Mouse (Mus musculus) embryonic facial prominence, embryonic 15.5 days (tissue): ENCODE data around the gene Hmgcl. TPM values are rescaled to one million over a fixed set of nuclear protein-coding genes. Genes with fewer than 3 reads are reported as not detected.
"Not testable (repeated sequence)": the region's sequence is repeated elsewhere in the genome, so short reads cannot be mapped to it uniquely, and the experiment has no call there.

Experiments
- ATAC-seq: fragments of 200-750 bp; cut with Nextera tagmentation; 2 replicates; pipeline ENCODE4 v1.8.0; 2017; ENCODE audit warnings: low read depth, moderate TSS enrichment; ENCODE audit not compliant: insufficient number of reproducible peaks, low FRiP score, low TSS enrichment
- H3K27ac ChIP-seq: fragments of 300-500 bp; sonication (generic); replicated peaks from 2 replicates; pipeline ENCODE4 v1.5.1; 2015; ENCODE audit warnings: mild to moderate bottlenecking, inconsistent platforms
- H3K27me3 ChIP-seq: fragments of 300-500 bp; sonication (generic); 2 replicates; pipeline ENCODE4 v1.6.1; 2015; ENCODE audit warnings: inconsistent platforms
- H3K36me3 ChIP-seq: fragments of 300-500 bp; sonication (generic); 2 replicates; pipeline ENCODE4 v1.6.1; 2015; ENCODE audit warnings: mild to moderate bottlenecking, inconsistent platforms
- H3K4me1 ChIP-seq: fragments of 300-500 bp; sonication (generic); 2 replicates; pipeline ENCODE4 v1.6.1; 2015; ENCODE audit warnings: inconsistent platforms
- H3K4me2 ChIP-seq: fragments of 300-500 bp; sonication (generic); replicated peaks from 2 replicates; pipeline ENCODE4 v1.6.1; 2015; ENCODE audit warnings: mild to moderate bottlenecking, inconsistent platforms
- H3K4me3 ChIP-seq: fragments of 300-500 bp; sonication (generic); replicated peaks from 2 replicates; pipeline ENCODE4 v1.5.1; 2015; ENCODE audit warnings: mild to moderate bottlenecking, inconsistent platforms
- H3K9ac ChIP-seq: fragments of 300-500 bp; sonication (generic); 2 replicates; pipeline ENCODE4 v1.6.1; 2015; ENCODE audit warnings: inconsistent platforms
- H3K9me3 ChIP-seq: fragments of 300-500 bp; sonication (generic); replicated peaks from 2 replicates; pipeline ENCODE4 v1.6.1; 2016; ENCODE audit warnings: inconsistent platforms
- WGBS: fragments of 180-500 bp; shearing (Covaris S2); methylation state at CpG from one replicate; pipeline ENCODE4 v1.1.7; 2015; 5-methylcytosine and 5-hydroxymethylcytosine counted together
- polyA plus RNA-seq: library from polyadenylated mRNA; unstranded; fragments of >200 nt; fragmentation: Nextera tagmentation; extraction: Ambion mirVana; gene quantifications from 2 replicates; pipeline ENCODE4 v1.2.1, GENCODE M21; 2015

Gene Hmgcl
- polyA plus RNA-seq, 1 experiment from 2014 or later, result 78.2 TPM

DNA sequence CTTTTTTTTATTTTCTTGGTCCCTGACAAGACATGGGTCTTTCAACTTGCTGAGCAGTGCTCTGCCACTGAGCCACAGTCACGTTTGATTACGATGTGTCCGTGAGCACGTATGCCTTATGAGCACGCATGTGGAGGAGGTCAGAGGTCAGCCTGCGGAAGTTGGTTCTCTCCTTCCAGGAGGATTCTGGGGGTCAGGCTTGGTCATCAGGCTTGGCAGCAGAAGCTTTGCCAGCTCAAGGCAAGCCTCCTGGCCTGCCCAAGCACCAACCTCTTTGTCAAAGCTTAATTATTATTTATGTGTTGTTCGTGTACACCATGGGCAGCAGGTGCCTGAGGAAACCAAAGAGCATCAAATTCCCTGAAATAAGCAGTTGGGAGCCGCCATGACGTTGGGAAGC lies 17.9 kb upstream of the Hmgcl start:
- Histone ChIP-seq H3K27ac (no peak overlapping the region), H3K4me3 (no peak overlapping the region), H3K4me2 (no peak overlapping the region), H3K36me3 (peaks cover 46% of the 10 kb centered on the region), H3K4me1 (no peaks in the 10 kb centered on the region), H3K27me3 (no peaks in the 10 kb centered on the region), H3K9me3 (no peaks in the 10 kb centered on the region), H3K9ac (no peak overlapping the region)
- 77% methylated on average over 9 of the region's 9 CpGs for WGBS
- ATAC-seq, result no peak

DNA sequence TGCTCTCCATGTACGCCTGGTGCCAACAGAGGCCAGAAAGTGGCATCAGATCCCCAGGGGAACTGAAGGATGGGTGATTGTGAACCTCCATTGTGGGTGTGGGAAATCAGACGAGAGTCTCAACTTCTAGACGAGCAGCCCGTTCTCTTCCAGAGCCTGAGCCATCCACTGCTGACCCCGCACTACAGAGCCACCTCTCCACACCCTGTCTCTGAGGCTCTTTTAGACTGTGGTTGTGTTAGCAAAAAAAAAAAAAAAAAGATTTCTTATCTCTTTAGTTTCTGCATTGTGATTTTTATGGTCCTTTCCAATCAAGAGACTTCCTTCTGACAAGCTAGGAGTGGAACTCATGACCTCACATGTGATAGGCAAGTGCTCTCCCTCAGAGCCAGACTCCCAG lies 16.8 kb upstream of the Hmgcl start:
- H3K4me3 ChIP-seq, result no peak overlapping the region
- WGBS, result 91% methylated on average over 5 of the region's 5 CpGs
- H3K36me3 ChIP-seq, result peaks cover 51% of the 10 kb centered on the region
- H3K9me3 ChIP-seq, result no peaks in the 10 kb centered on the region
- no peaks in the 10 kb centered on the region for H3K4me1 ChIP-seq
- H3K27me3 ChIP-seq, result no peaks in the 10 kb centered on the region
- H3K9ac ChIP-seq, result no peak overlapping the region
- no peak overlapping the region for H3K4me2 ChIP-seq
- H3K27ac ChIP-seq, result no peak overlapping the region
- ATAC-seq, result no peak

DNA sequence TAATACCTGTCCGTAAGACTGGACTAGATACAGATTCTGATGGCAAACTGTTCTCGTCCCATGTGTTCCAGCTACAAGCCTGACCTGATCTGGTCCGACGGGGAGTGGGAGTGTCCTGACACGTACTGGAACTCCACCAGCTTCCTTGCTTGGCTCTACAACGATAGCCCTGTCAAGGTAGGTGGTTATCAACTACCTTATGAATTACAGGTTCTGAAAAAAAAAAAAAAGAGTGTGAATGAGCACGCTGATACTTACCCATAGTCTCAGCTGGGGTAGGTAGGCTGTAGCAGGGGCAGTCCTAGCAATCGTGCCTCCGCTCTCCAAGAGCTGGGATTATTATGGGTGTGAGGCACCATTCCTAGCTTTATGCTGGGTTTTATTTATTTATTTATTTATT lies 16.4 kb upstream of the Hmgcl start:
- peaks cover 55% of the 10 kb centered on the region for H3K36me3 ChIP-seq
- H3K4me1 ChIP-seq, result no peaks in the 10 kb centered on the region
- H3K4me3 ChIP-seq, result no peak overlapping the region
- no peak overlapping the region for H3K27ac ChIP-seq
- H3K27me3 ChIP-seq, result no peaks in the 10 kb centered on the region
- no peak overlapping the region for H3K9ac ChIP-seq
- no peak for ATAC-seq
- 87% methylated on average over 9 of the region's 9 CpGs for WGBS
- H3K9me3 ChIP-seq, result no peaks in the 10 kb centered on the region
- H3K4me2 ChIP-seq, result no peak overlapping the region

DNA sequence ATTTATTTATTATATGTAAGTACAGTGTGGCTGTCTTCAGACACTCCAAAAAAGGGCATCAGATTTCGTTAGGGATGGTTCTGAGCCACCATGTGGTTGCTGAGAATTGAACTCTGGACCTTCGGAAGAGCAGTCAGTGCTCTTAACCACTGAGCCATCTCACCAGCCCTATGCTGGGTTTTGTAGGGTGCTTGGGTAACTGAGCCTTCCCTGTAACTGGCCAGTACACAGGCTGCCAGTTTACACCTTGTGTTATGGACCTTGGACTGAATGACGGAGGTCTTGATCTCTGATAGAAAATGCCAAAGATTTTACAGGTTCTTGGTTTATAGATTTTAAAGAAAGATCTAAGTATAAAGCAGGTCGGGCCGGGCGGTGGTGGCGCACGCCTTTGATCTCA lies 16.0 kb upstream of the Hmgcl start:
- no peak overlapping the region for H3K9ac ChIP-seq
- no peak overlapping the region for H3K4me2 ChIP-seq
- H3K36me3 ChIP-seq, result peaks cover 59% of the 10 kb centered on the region
- WGBS, result 93% methylated on average over 8 of the region's 8 CpGs
- no peak overlapping the region for H3K4me3 ChIP-seq
- H3K9me3 ChIP-seq, result no peaks in the 10 kb centered on the region
- no peak for ATAC-seq
- H3K4me1 ChIP-seq, result no peaks in the 10 kb centered on the region
- H3K27ac ChIP-seq, result no peak overlapping the region
- no peaks in the 10 kb centered on the region for H3K27me3 ChIP-seq

DNA sequence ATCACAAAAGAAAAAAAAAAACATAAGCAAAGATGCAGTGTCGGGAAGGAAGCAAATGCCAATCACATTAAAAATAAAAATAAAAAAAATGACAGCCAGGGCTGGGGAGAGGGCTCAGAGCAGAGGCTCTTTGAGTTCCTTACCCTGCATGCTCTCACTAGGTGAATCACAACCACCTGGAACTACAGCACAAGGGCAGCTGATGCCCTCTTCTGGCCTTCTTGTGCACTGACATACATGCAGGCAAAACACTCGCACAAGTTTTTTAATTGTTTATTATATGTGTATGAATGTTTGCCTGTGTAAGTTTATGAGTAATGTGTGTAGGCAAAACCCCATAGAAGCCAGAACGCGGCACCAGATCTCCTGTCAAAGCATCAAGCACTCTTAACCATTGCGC lies 14.4 kb upstream of the Hmgcl start:
- no peak overlapping the region for H3K27ac ChIP-seq
- H3K36me3 ChIP-seq, result peaks cover 51% of the 10 kb centered on the region
- no peaks in the 10 kb centered on the region for H3K9me3 ChIP-seq
- no peak overlapping the region for H3K4me3 ChIP-seq
- no peak overlapping the region for H3K9ac ChIP-seq
- ATAC-seq, result no peak
- no peaks in the 10 kb centered on the region for H3K27me3 ChIP-seq
- WGBS, result 62% methylated on average over 5 of the region's 5 CpGs
- no peaks in the 10 kb centered on the region for H3K4me1 ChIP-seq
- no peak overlapping the region for H3K4me2 ChIP-seq

DNA sequence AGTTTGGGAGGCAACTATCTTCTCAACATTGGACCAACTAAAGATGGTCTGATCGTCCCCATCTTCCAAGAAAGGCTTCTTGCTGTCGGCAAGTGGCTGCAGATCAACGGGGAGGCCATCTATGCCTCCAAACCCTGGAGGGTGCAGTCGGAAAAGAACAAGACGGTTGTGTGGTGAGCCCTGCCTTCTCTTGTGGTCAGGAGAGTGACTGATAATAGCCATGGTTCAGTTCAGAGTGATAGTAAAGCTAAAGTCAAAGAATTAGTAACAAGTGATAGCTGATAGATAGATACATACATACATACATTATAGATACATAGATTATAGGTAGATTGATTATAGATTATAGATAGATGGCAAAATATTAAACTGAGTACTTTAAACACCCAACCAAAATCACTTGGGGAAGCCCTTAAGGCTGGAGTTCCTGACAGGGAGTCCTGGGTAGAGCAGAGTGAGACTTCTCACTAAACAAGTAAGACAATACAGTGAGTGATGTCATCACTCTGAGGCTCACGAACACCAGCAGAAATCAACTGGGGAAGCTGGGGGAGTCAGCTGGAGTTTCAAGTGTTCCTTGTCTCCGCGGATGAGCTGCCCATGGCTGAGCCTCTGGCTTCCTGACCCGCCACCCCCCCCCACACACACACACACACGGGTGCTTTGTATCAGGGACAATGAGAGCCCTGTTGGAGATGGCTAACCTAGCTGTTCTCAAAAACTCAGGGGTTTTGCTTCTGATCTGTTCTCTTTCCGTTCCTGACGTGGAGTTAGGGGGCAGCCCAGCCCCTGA lies 11.3 kb upstream of the Hmgcl start:
- H3K4me3 ChIP-seq, result no peak overlapping the region
- peaks cover 63% of the 10 kb centered on the region for H3K36me3 ChIP-seq
- H3K4me2 ChIP-seq, result no peak overlapping the region
- H3K4me1 ChIP-seq, result no peaks in the 10 kb centered on the region
- H3K27me3 ChIP-seq, result no peaks in the 10 kb centered on the region
- H3K27ac ChIP-seq, result no peak overlapping the region
- no peak overlapping the region for H3K9ac ChIP-seq
- ATAC-seq, result peak; percentile 29; the same call in 1 of the 2 replicates
- 50% methylated on average over 12 of the region's 12 CpGs for WGBS
- H3K9me3 ChIP-seq, result no peaks in the 10 kb centered on the region

DNA sequence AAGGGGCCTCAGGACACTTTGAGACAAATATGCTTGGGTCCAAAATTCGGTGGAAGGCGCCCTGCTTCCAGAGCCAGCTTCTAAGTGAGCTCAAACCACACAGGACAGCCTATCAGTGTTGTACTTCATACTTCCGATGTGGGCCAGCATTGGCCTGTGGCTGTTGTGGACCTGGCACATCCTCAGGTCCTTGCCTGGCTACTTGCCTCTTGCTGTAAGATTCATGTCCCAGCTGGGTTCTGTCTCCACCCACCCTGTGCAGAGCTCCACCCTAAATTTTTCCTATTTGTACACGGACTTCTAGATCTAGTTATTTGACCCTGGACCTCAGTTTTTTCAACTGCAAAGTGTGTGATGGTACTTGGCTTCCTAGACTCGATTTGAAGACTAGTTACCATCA lies 10.7 kb upstream of the Hmgcl start:
- H3K36me3 ChIP-seq, result peaks cover 61% of the 10 kb centered on the region
- H3K9me3 ChIP-seq, result no peaks in the 10 kb centered on the region
- no peak overlapping the region for H3K4me3 ChIP-seq
- no peak for ATAC-seq
- no peak overlapping the region for H3K27ac ChIP-seq
- H3K9ac ChIP-seq, result no peak overlapping the region
- H3K4me1 ChIP-seq, result no peaks in the 10 kb centered on the region
- WGBS, result 49% methylated on average over 5 of the region's 5 CpGs
- no peak overlapping the region for H3K4me2 ChIP-seq
- no peaks in the 10 kb centered on the region for H3K27me3 ChIP-seq

DNA sequence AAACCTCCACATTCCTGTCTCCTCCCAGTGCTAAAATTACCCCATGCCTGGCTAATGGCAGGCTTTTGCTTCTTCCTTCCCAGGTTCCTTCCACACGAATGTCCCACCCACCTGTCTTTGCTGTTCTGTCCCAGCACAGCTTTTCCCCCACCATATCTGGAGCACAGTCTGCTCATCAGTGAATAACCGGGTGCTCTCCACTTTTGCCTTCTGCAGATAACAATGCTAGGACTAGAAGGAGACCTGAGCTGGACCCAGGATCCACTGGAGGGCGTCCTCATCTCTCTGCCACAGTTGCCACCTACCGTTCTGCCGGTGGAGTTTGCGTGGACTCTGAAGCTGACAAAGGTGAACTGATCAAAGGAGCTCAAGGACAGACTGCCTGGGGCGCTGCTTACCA lies 7.4 kb upstream of the Hmgcl start:
- Histone ChIP-seq H3K27me3 (no peaks in the 10 kb centered on the region), H3K4me1 (no peaks in the 10 kb centered on the region), H3K4me3 (no peak overlapping the region), H3K27ac (no peak overlapping the region), H3K9me3 (no peaks in the 10 kb centered on the region), H3K36me3 (peaks cover 39% of the 10 kb centered on the region), H3K4me2 (no peak overlapping the region), H3K9ac (no peak overlapping the region)
- ATAC-seq, result no peak
- 77% methylated on average over 7 of the region's 7 CpGs for WGBS

DNA sequence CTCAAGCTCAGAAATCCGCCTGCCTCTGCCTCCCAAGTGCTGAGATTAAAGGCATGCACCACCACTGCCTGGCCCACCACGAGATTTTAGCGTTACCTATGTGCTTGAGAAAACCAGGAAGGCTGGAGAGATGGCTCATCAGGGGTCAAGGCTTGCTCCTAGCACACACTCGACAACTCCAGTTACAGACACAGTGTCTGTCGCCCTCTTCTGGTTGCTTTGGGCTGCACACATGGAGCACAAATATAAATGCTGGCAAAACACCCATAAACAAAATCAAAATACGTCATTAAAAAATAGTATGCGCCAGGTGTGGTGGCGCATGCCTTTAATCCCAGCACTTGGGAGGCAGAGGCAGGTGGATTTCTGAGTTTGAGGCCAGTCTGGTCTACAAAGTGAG lies 5.2 kb upstream of the Hmgcl start:
- H3K4me3 ChIP-seq, H3K9me3 ChIP-seq, ATAC-seq, H3K27ac ChIP-seq, H3K9ac ChIP-seq, H3K4me1 ChIP-seq, H3K4me2 ChIP-seq, H3K27me3 ChIP-seq: not testable (repeated sequence)
- WGBS, result 84% methylated on average over 8 of the region's 8 CpGs
- H3K36me3 ChIP-seq, result peaks cover 21% of the 10 kb centered on the region

DNA sequence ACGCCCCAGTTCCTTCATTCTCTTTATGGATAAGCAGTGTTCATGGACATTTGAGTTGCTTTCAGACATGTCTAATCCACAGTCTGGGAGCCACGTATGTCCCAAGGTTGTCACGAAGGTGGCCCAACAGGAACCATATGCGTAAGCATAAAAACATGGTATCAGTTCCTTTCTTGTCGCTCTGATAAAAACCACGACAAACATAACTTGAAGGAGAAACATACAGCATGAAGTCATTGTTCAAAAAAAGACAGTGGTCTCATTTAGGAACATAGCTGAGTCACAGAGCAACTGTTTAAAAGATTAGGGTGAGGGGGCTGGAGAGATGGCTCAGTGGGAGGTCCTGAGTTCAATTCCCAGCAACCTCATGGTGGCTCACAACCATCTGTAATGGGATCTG lies 4.1 kb upstream of the Hmgcl start:
- 81% methylated on average over 6 of the region's 6 CpGs for WGBS

DNA sequence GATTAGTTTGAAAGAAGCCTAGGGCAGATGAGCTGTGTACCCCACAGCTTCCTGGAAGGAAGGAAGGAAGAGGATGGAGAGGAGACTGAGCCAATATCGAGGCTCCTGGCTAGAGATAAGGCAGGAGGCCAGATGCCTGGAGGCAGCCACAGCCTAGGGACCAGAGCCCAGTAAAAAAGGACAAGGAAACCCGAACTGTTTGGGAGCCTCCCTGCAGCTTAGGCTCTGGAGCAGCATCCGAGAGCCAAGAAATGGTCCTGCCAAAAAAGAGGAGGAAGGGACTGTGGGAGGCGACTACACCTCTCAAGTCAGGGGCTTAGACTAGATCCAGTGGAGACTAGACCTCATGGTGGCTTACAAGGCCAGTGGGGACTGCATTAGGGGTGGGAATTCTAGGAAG lies 2.9 kb upstream of the Hmgcl start:
- peaks cover 21% of the 10 kb centered on the region for H3K36me3 ChIP-seq
- no peak overlapping the region for H3K4me3 ChIP-seq
- no peak for ATAC-seq
- 0 out of 2 replicates have a peak overlapping the region, but pooled peaks have one; percentile 34 for H3K27ac ChIP-seq
- H3K9ac ChIP-seq, result no peak overlapping the region
- no peaks in the 10 kb centered on the region for H3K27me3 ChIP-seq
- WGBS, result 54% methylated on average over 4 of the region's 4 CpGs
- no peak overlapping the region for H3K4me2 ChIP-seq
- H3K4me1 ChIP-seq, result peaks cover 19% of the 10 kb centered on the region
- no peaks in the 10 kb centered on the region for H3K9me3 ChIP-seq

More for the DNA sequence above, 4.1 kb upstream of the Hmgcl start:
- Histone ChIP-seq H3K9me3 (no peaks in the 10 kb centered on the region), H3K36me3 (peaks cover 21% of the 10 kb centered on the region), H3K27me3 (no peaks in the 10 kb centered on the region), H3K27ac (no peak overlapping the region), H3K4me1 (peaks cover 9% of the 10 kb centered on the region), H3K4me3 (no peak overlapping the region), H3K9ac (no peak overlapping the region), H3K4me2 (no peak overlapping the region)
- no peak for ATAC-seq

DNA sequence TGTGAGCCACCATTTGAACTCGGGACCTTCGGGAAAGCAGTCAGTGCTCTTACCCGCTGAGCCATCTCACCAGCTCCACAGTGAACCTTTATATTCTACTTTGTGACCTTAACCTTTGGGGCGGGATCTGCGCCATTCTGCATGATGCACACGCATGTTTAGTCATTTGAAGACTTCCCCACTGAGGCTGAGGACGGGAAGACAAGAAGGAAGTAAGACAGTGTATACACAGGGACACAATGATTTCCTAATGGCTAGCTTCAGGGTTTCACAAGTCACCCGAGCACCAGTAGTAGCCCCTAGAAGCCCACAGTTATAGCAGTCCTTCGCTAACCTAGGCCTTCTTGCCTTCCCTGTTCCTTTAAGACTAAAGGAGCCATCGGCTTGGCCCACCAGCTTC lies 542 bp upstream of the Hmgcl start:
- 77% methylated on average over 10 of the region's 10 CpGs for WGBS
- no peaks in the 10 kb centered on the region for H3K27me3 ChIP-seq
- ATAC-seq, result no peak
- no peaks in the 10 kb centered on the region for H3K9me3 ChIP-seq
- peaks cover 21% of the 10 kb centered on the region for H3K4me1 ChIP-seq
- H3K4me2 ChIP-seq, result peak overlapping the region; percentile 69
- H3K36me3 ChIP-seq, result 0 out of 2 replicates have a peak, but pooled peaks cover 10% of the 10 kb centered on the region
- H3K9ac ChIP-seq, result peak overlapping the region; percentile 83; the same call in 1 of the 2 replicates
- peak overlapping the region; percentile 93 for H3K4me3 ChIP-seq
- peak overlapping the region; percentile 40 for H3K27ac ChIP-seq
